Mouse (Mus musculus) urinary bladder, postnatal 4 days (tissue): Measurements from ENCODE around the gene Pfdn4.

Experiments used
- DNase-seq, 2 experiments: peaks; one replicate each; pipeline ENCODE4 v3.0.0; 2021 to 2022; ENCODE audit warnings: low spot score in 2 of 2

Pfdn4 gene

DNA sequence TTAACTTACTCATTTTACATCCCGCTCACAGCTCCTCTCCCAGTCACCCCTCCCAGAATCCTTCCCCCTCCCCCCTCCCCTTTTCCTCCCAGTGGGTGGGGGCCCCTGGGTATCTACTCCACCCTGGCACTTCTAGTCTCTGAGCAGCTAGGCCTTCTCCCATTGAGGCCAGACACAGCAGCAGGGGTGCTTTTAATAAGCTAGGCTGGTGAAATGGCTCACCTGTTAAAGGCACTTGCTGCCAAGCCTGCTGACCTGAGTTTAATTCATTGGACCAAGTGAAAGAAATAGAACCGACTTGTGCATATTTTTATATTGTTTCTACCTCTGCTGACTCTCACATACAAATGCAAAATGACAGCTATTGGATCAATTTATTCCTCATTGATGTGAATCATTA lies 52.9 kb downstream of the Pfdn4 start:
- DNase-seq: no peak

DNA sequence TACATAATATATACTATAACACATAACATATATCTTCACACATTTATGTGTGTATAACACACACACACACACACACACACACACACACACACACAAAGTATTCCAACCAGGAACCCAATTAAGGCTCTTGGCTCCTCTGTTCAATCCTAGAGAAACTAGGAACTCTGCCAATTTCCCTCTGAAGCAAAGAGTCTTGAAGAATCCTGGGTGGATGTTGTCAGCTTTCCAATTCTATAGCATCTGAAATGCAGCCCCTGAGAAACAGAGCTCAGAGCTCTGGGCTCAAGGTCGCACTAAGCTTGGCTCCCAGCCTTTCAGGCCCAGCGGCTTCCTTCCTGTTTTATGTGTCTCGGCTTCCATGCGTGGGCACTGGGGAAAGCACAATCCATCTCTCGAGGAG lies 54.0 kb downstream of the Pfdn4 start:
- peak in 1 of 2 experiments; percentile 52 for DNase-seq

DNA sequence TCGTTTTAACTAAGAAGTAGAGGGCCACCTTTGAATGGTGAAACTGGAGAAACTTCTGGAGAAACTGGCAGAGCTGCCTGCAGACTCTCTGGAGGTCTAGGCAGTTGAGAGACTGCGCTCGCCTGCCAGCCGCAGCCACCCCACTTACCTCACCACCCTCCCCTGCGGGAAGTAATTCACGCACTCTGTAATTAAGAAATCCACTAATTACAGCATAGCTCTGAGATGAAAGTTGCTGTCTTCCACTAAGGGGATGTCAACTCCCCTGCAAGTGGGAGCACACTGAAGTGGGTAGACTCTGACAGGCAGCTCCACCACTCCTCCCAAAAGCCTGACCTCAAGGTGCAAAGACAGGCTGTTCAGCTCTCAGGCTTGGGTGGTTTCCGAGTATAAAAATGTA lies 55.9 kb downstream of the Pfdn4 start:
- no peak for DNase-seq

DNA sequence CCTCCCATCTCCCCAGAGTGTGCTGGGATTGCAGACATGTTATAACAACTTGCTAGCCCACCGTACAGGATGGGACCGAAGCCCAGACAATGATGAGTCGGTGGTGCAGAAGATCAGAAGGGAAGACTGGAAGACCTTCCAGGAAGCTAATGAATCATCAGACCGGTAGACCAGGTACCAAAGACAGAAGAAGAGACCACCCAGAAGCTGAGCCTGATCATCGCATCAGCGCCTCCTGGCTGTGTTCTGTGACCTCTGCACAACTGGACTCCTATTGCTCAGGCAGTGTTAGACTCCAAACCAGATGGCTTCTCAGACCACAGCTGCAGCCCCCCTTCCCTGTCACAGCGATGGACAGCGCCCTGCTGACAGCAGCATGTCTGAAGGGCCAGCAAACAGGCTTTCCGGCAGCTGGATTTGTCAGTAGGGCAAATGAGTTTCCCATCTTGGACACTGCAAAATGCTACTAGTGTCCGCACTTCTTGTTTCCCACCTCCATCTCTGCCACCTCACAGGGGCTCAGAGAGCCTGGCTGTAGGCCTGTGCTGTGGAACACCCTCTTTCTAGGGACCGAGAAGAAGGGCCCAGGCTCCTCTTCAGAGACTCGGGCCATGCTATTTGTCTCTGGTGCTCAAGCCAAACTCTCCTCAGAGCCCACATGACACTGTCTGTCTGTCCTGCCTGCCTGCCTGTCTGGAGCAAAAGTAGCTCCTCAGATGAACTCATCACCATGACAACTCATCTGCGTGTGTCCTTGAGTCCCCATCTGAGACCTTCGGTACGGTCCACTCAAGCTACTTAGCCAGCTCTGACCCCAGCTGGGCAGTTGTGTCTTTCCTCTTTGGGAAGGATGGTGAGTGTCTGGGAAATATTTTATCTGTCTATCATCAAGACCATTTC lies 68.0 kb downstream of the Pfdn4 start:
- no peak for DNase-seq

DNA sequence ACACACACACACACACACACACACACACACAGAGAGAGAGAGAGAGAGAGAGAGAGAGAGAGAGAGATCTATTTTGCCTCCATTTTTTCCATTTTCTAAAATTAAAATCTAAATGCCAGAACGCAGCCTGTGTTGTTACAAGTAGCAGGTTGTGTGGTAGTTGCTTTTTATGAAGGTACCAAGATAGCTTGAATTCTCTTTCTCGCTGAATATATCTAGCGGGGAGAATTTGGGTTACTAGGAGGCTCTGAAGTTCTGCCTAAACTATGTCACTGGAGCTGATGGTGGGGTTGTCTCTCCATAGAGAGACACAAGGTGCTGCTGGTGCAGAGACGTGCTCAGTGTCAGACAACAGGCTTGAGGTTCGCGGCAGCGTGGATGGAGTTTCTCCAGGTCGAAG lies 68.8 kb downstream of the Pfdn4 start:
- no peak for DNase-seq
